Mouse (Mus musculus) spleen, adult 2 months (tissue): ENCODE results near the gene Ddost. TPM values are rescaled to one million over a fixed set of nuclear protein-coding genes. Genes with fewer than 3 reads are reported as not detected.

Source experiments
- DNase-seq, 2 experiments: peaks; one replicate each; pipeline versions ENCODE4 v3.0.0 to v3.0.0-alpha.2; 2012 to 2021; ENCODE audit warnings: low spot score in 2 of 2, low read depth in 1 of 2
- H3K27ac ChIP-seq: fragments of 200-500 bp; 2 replicates; pipeline ENCODE4 v1.5.1; 2012; ENCODE audit warnings: low read length, inconsistent platforms; ENCODE audit not compliant: insufficient read depth
- H3K27me3 ChIP-seq: fragments of 200-500 bp; 2 replicates; pipeline ENCODE4 v1.6.1; 2012; ENCODE audit warnings: mild to moderate bottlenecking, moderate library complexity, low read length, inconsistent platforms; ENCODE audit not compliant: control insufficient read depth, insufficient read depth
- H3K36me3 ChIP-seq: fragments of 200-500 bp; 2 replicates; pipeline ENCODE4 v1.6.1; 2012; ENCODE audit warnings: mild to moderate bottlenecking, low read length, inconsistent platforms; ENCODE audit not compliant: control insufficient read depth, insufficient read depth
- H3K4me1 ChIP-seq: fragments of 200-500 bp; 2 replicates; pipeline ENCODE4 v1.6.1; 2011; ENCODE audit warnings: inconsistent platforms; ENCODE audit not compliant: control insufficient read depth, insufficient read depth, insufficient read length
- H3K4me3 ChIP-seq: fragments of 200-500 bp; 2 replicates; pipeline ENCODE4 v1.5.1; 2011; ENCODE audit warnings: mild to moderate bottlenecking, inconsistent platforms; ENCODE audit not compliant: insufficient read depth, insufficient read length; ENCODE audit errors: extremely low read depth
- CTCF ChIP-seq: fragments of 200-500 bp; IDR thresholded peaks from 2 replicates; pipeline ENCODE4 v1.5.1; 2011; ENCODE audit warnings: mild to moderate bottlenecking, inconsistent platforms; ENCODE audit not compliant: insufficient read depth, insufficient read length, insufficient replicate concordance; ENCODE audit errors: extremely low read depth
- POLR2A ChIP-seq: fragments of 200-500 bp; IDR thresholded peaks from 2 replicates; pipeline ENCODE4 v1.6.1; 2011; ENCODE audit warnings: low read depth, low read length, inconsistent platforms
- WGBS: fragments of 180-500 bp; shearing (Covaris S2); methylation state at CpG from one replicate; pipeline ENCODE4 v1.1.7; 2018; 5-methylcytosine and 5-hydroxymethylcytosine counted together
- polyA plus RNA-seq: library from polyadenylated mRNA; depleted of rRNA; stranded (reverse); fragments of >200 nt; gene quantifications from 2 replicates; pipeline ENCODE4 v1.2.3, GENCODE M21; 2012; rRNA removed

Gene Ddost
- polyA plus RNA-seq, 1 experiment: 106 TPM

DNA sequence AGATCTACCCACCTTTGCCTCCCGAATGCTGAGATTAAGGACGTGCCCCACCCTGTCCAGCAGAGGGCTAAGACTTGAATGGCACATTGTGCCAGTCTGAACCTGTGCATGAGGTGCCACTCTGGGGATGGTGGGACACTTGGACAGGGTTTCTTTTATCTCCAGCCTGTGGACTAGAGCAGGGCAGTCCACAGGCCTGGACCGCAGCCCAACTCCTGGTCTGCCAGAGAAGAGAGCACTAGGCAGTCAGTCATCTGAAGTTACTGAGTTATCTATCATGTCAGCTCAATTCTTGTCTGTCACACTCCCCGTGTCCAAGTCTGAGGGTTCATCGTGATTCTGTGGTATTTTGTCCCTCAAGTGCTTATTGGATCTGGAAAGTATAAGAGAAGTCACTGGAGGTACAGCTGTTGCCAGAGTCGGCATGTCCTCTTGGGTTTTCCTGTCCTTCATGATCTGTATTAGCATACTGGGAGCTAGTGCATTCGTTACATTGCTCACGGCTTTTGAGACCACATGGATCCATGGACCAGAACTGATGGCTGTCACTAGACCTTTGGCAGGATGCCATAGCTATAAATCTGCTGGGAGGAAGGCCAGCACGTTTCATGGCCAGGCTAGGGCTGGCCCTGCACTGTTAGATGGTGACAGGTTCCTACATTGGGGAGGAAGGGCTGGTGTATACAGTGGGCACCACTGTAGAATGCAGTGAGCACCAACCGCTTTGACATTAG is 49.1 kb downstream of the Ddost start:
- no peak for TF ChIP-seq CTCF
- WGBS: 70% methylated on average over 10 of the region's 10 CpGs
- DNase-seq: no peak

GRCm38 (mm10) chr4:138355496-138355895 is 51.0 kb downstream of the Ddost start:
- no peaks in the 10 kb centered on the region for H3K4me1 ChIP-seq
- no peaks in the 10 kb centered on the region for H3K27me3 ChIP-seq
- no peak overlapping the region for H3K27ac ChIP-seq
- no peak for TF ChIP-seq CTCF
- no peak for TF ChIP-seq POLR2A
- H3K4me3 ChIP-seq: no peak overlapping the region
- no peaks in the 10 kb centered on the region for H3K36me3 ChIP-seq
- WGBS: 81% methylated on average over 2 of the region's 2 CpGs
- DNase-seq: no peak

More for the DNA sequence above, 49.1 kb downstream of the Ddost start:
- Histone ChIP-seq H3K27ac (no peak overlapping the region), H3K36me3 (no peaks in the 10 kb centered on the region), H3K4me3 (no peak overlapping the region), H3K4me1 (no peaks in the 10 kb centered on the region), H3K27me3 (no peaks in the 10 kb centered on the region)

- Histone ChIP-seq H3K4me1 (no peaks in the 10 kb centered on the region), H3K27ac (no peak overlapping the region), H3K4me3 (no peak overlapping the region), H3K27me3 (no peaks in the 10 kb centered on the region), H3K36me3 (no peaks in the 10 kb centered on the region)
- WGBS: 81% methylated on average over 8 of the region's 8 CpGs
- no peak for DNase-seq
- TF ChIP-seq POLR2A (no peak), CTCF (no peak)
Observed at GRCm38 (mm10) chr4:138356141-138356540, 51.6 kb downstream of the Ddost start.

DNA sequence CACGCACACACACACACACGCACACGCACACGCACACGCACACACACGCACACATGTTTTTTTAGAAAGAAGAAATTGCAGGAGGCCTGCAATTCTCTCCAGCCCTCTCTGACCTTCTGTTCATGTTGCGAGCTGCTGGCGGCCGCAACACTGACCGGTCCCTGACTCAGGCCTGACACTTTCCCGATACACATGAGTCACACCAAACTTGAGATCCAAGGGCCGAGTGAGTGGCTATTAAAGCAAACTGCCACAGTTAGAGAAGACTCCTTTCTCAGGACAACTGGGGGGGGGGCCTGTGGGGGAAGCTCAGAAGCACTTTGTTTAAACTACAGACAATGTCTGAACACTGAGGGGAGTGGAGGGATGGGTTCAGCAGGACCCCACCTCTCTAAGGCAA is 52.0 kb downstream of the Ddost start:
- Histone ChIP-seq H3K36me3 (no peaks in the 10 kb centered on the region), H3K4me1 (no peaks in the 10 kb centered on the region), H3K4me3 (no peak overlapping the region), H3K27ac (no peak overlapping the region), H3K27me3 (no peaks in the 10 kb centered on the region)
- no peak for DNase-seq
- WGBS: 93% methylated on average over 12 of the region's 12 CpGs
- TF ChIP-seq POLR2A (no peak), CTCF (no peak)

DNA sequence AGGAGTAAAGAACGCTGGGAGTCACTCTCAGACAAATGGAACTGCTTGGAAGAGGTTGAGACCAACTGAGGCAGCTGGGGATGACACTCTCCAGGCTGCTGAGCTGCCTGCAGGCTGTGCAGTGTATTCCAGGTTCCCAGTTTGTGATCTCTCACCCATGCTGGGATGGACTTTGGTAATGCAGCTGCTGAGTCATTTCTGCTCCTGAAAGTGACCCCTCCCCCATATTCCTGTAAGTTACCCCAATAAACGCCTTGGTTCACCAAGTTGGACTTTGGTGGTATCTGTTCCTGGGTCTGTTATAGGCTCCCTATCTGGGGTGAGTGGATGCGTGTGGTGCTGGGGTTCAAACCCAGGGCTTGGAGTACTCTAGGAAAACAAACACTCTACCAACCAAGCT is 53.6 kb downstream of the Ddost start:
- Histone ChIP-seq H3K36me3 (no peaks in the 10 kb centered on the region), H3K27me3 (no peaks in the 10 kb centered on the region), H3K4me3 (no peak overlapping the region), H3K4me1 (no peaks in the 10 kb centered on the region), H3K27ac (no peak overlapping the region)
- TF ChIP-seq CTCF (no peak), POLR2A (no peak)
- 73% methylated on average over 3 of the region's 3 CpGs for WGBS
- no peak for DNase-seq

DNA sequence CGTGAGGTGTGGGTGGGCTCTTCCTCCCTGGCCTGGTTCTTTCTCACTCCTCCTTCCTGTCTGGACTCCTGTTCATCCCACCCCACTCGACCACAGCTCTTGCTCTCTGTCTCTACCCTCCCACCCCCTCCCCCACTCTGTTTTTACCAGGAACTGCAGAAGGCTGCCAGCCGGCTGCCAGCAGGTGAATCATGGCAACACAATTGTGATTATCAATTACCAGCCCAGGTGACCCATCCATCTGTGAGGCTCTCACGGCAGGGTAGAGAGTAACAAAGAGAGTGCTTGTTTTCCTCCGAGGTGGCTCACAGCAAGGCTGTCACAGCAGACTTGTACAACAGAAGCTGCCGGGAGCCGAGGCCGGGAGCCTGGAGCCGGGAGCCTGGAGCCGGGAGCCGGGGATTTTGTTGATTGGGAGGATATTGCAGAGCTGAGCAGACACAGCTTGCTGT is 56.9 kb downstream of the Ddost start:
- 52% methylated on average over 11 of the region's 11 CpGs for WGBS
- TF ChIP-seq CTCF (no peak), POLR2A (no peak)
- Histone ChIP-seq H3K27me3 (no peaks in the 10 kb centered on the region), H3K4me3 (no peak overlapping the region), H3K27ac (no peak overlapping the region), H3K4me1 (no peaks in the 10 kb centered on the region), H3K36me3 (no peaks in the 10 kb centered on the region)
- DNase-seq: no peak

Other genes starting within 250 kb of the Ddost start
- 33.5 and 34.2 TPM in 2 replicates for gene Hp1bp3, start 88.4 kb upstream of the Ddost start, polyA plus RNA-seq
- 1.4 and 1.5 TPM in 2 replicates for gene Sh2d5, start 54.3 kb upstream of the Ddost start, polyA plus RNA-seq
- 0.28 and 0.38 TPM in 2 replicates for gene Kif17, start 54.3 kb upstream of the Ddost start, polyA plus RNA-seq
- 48.1 and 52.7 TPM in 2 replicates for gene Pink1, start 21.6 kb downstream of the Ddost start, polyA plus RNA-seq
- 0.33 TPM in 1 of 2 replicates, not detected in the other for gene Cda, start 63.3 kb downstream of the Ddost start, polyA plus RNA-seq
- gene Fam43b, start 91.8 kb downstream of the Ddost start, polyA plus RNA-seq: 0.06 and 0.13 TPM in 2 replicates
- gene Mul1, start 129.9 kb downstream of the Ddost start, polyA plus RNA-seq: 7.8 and 8.7 TPM in 2 replicates
- gene Camk2n1, start 149.6 kb downstream of the Ddost start, polyA plus RNA-seq: 9.2 and 14.4 TPM in 2 replicates